Mouse (Mus musculus): ENCODE measurements at regions not wholly inside any gene's neighbourhood (a gene's known extent, or its start where the extent isn't known, plus 50 kb on each side); places are given as distances from the start of the nearest gene placed in this dataset.

- DNase-seq: no peak
- WGBS: 58% methylated on average over 3 of the region's 3 CpGs
- no peaks in the 10 kb centered on the region for H3K4me1 ChIP-seq (ENCODE audit: control insufficient read depth, insufficient read depth, low read length)
- no peak for TF ChIP-seq POLR2A (IDR thresholded peaks at IDR 0.05; ENCODE audit: borderline replicate concordance, extremely low read depth, low read depth, low read length)
- no peak for TF ChIP-seq CTCF (IDR thresholded peaks at IDR 0.05; ENCODE audit: insufficient read depth, low read length)
- H3K4me3 ChIP-seq (replicated peaks; ENCODE audit: extremely low read depth, low read depth, low read length): no peak overlapping the region
Observed at GRCm38 (mm10) chr12:77535147-77535546, 297.2 kb downstream of the Fut8 start.

- DNase-seq: no peak
- WGBS: 58% methylated on average over 8 of the region's 8 CpGs
- no peaks in the 10 kb centered on the region for H3K4me1 ChIP-seq (ENCODE audit: control insufficient read depth, insufficient read depth, low read length)
- H3K4me3 ChIP-seq (replicated peaks; ENCODE audit: extremely low read depth, low read depth, low read length): no peak overlapping the region
- TF ChIP-seq POLR2A (IDR thresholded peaks at IDR 0.05; ENCODE audit: borderline replicate concordance, extremely low read depth, low read depth, low read length): no peak
- TF ChIP-seq CTCF (IDR thresholded peaks at IDR 0.05; ENCODE audit: insufficient read depth, low read length): no peak
Observed at GRCm38 (mm10) chr12:77537139-77537848, 299.4 kb downstream of the Fut8 start.

GRCm38 (mm10) chr12:77539661-77540431 lies 301.9 kb downstream of the Fut8 start:
- H3K4me3 ChIP-seq (replicated peaks; ENCODE audit: extremely low read depth, low read depth, low read length): no peak overlapping the region
- TF ChIP-seq CTCF (IDR thresholded peaks at IDR 0.05; ENCODE audit: insufficient read depth, low read length) (no peak), POLR2A (IDR thresholded peaks at IDR 0.05; ENCODE audit: borderline replicate concordance, extremely low read depth, low read depth, low read length) (no peak)
- DNase-seq: no peak
- WGBS: 76% methylated on average over 10 of the region's 10 CpGs
- no peaks in the 10 kb centered on the region for H3K4me1 ChIP-seq (ENCODE audit: control insufficient read depth, insufficient read depth, low read length)

GRCm38 (mm10) chr12:77541051-77541765 lies 303.3 kb downstream of the Fut8 start:
- H3K4me1 ChIP-seq (ENCODE audit: control insufficient read depth, insufficient read depth, low read length): no peaks in the 10 kb centered on the region
- TF ChIP-seq POLR2A (IDR thresholded peaks at IDR 0.05; ENCODE audit: borderline replicate concordance, extremely low read depth, low read depth, low read length): no peak
- no peak for TF ChIP-seq CTCF (IDR thresholded peaks at IDR 0.05; ENCODE audit: insufficient read depth, low read length)
- DNase-seq: no peak
- 67% methylated on average over 10 of the region's 10 CpGs for WGBS
- H3K4me3 ChIP-seq (replicated peaks; ENCODE audit: extremely low read depth, low read depth, low read length): no peak overlapping the region

- Histone ChIP-seq H3K4me1 (ENCODE audit: control insufficient read depth, insufficient read depth, low read length) (no peaks in the 10 kb centered on the region), H3K4me3 (replicated peaks; ENCODE audit: extremely low read depth, low read depth, low read length) (no peak overlapping the region)
- 73% methylated on average over 4 of the region's 4 CpGs for WGBS
- DNase-seq: no peak
- TF ChIP-seq POLR2A (IDR thresholded peaks at IDR 0.05; ENCODE audit: borderline replicate concordance, extremely low read depth, low read depth, low read length) (no peak), CTCF (IDR thresholded peaks at IDR 0.05; ENCODE audit: insufficient read depth, low read length) (no peak)
Observed at GRCm38 (mm10) chr12:77541826-77542225, 303.9 kb downstream of the Fut8 start.

- WGBS: 80% methylated on average over 6 of the region's 6 CpGs
- no peaks in the 10 kb centered on the region for H3K4me1 ChIP-seq (ENCODE audit: control insufficient read depth, insufficient read depth, low read length)
- TF ChIP-seq CTCF (IDR thresholded peaks at IDR 0.05; ENCODE audit: insufficient read depth, low read length) (no peak), POLR2A (IDR thresholded peaks at IDR 0.05; ENCODE audit: borderline replicate concordance, extremely low read depth, low read depth, low read length) (no peak)
Observed at GRCm38 (mm10) chr12:77543651-77544050, 305.7 kb downstream of the Fut8 start.

GRCm38 (mm10) chr12:77546165-77546564 lies 308.2 kb downstream of the Fut8 start:
- WGBS: 63% methylated on average over 2 of the region's 2 CpGs
- TF ChIP-seq CTCF (IDR thresholded peaks at IDR 0.05; ENCODE audit: insufficient read depth, low read length): no peak
- no peak for TF ChIP-seq POLR2A (IDR thresholded peaks at IDR 0.05; ENCODE audit: borderline replicate concordance, extremely low read depth, low read depth, low read length)
- DNase-seq: no peak

More at GRCm38 (mm10) chr12:77543651-77544050, 305.7 kb downstream of the Fut8 start:
- no peak for DNase-seq
- H3K4me3 ChIP-seq (replicated peaks; ENCODE audit: extremely low read depth, low read depth, low read length): no peak overlapping the region

GRCm38 (mm10) chr12:77568286-77568685 lies 330.4 kb downstream of the Fut8 start:
- Histone ChIP-seq H3K4me1 (ENCODE audit: control insufficient read depth, insufficient read depth, low read length) (no peaks in the 10 kb centered on the region), H3K4me3 (replicated peaks; ENCODE audit: extremely low read depth, low read depth, low read length) (no peak overlapping the region)
- 7% methylated on average over 3 of the region's 3 CpGs for WGBS
- peak; percentile 66 for TF ChIP-seq CTCF (IDR thresholded peaks at IDR 0.05; ENCODE audit: insufficient read depth, low read length)
- TF ChIP-seq POLR2A (IDR thresholded peaks at IDR 0.05; ENCODE audit: borderline replicate concordance, extremely low read depth, low read depth, low read length): no peak
- DNase-seq: no peak

More at GRCm38 (mm10) chr12:77546165-77546564, 308.2 kb downstream of the Fut8 start:
- H3K4me3 ChIP-seq (replicated peaks; ENCODE audit: extremely low read depth, low read depth, low read length): no peak overlapping the region
- H3K4me1 ChIP-seq (ENCODE audit: control insufficient read depth, insufficient read depth, low read length): no peaks in the 10 kb centered on the region

- WGBS: 70% methylated on average over 3 of the region's 3 CpGs
- Histone ChIP-seq H3K4me1 (ENCODE audit: control insufficient read depth, insufficient read depth, low read length) (no peaks in the 10 kb centered on the region), H3K4me3 (replicated peaks; ENCODE audit: extremely low read depth, low read depth, low read length) (no peak overlapping the region)
- TF ChIP-seq POLR2A (IDR thresholded peaks at IDR 0.05; ENCODE audit: borderline replicate concordance, extremely low read depth, low read depth, low read length): no peak
- TF ChIP-seq CTCF (IDR thresholded peaks at IDR 0.05; ENCODE audit: insufficient read depth, low read length): no peak
- DNase-seq: no peak
Observed at GRCm38 (mm10) chr12:77570501-77570900, 332.6 kb downstream of the Fut8 start.

Measured in lung, adult 2 months (tissue).